Mouse (Mus musculus): ENCODE data around the gene Pex10. TPM values are rescaled to one million over a fixed set of nuclear protein-coding genes. Genes with fewer than 3 reads are reported as not detected.

The Pex10 gene
- polyA plus RNA-seq, 1 experiment from 2014 or later, result 19.7 TPM

DNA sequence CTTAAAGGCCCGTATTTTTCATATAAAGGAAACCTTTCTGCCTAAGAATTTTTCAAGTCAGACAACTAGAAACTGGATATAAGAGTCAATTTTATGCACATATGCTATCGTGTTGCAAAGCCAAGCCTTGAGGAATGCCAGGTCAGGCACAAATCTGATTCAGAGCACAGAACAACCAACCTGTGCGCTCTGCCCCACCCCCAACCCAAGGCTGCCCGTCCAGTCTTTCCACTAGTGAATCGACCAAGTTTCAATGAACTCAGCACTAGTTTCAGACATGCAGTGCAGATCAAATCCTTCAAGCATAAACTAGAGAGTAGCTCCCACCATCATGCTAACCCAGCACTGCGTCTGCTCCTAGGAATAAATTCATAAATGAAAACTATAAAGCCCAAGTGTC lies 12.8 kb downstream of the Pex10 start:
- WGBS, result 71% methylated on average over 6 of the region's 6 CpGs
- Histone ChIP-seq H3K27ac (no peak overlapping the region), H3K9ac (ENCODE audit: low read depth, low read length) (no peak overlapping the region), H3K4me3 (replicated peaks; ENCODE audit: low read depth, low read length) (no peak overlapping the region), H3K27me3 (ENCODE audit: insufficient read depth, low read length) (no peaks in the 10 kb centered on the region), H3K4me1 (replicated peaks; ENCODE audit: insufficient read depth, low read length) (peaks cover 6% of the 10 kb centered on the region; the same call in 1 of the 2 replicates), H3K9me3 (replicated peaks; ENCODE audit: low read length) (no peaks in the 10 kb centered on the region), H3K4me2 (ENCODE audit: low read length) (no peak overlapping the region), H3K36me3 (ENCODE audit: insufficient read depth, low read length) (peaks cover 43% of the 10 kb centered on the region)
- no peak for DNase-seq (ENCODE audit: low spot score)
- ATAC-seq (replicated peaks; ENCODE audit: low FRiP score, low read depth), result no peak
- TF ChIP-seq CTCF (IDR thresholded peaks at IDR 0.05; ENCODE audit: low read depth), result no peak

- peaks cover 17% of the 10 kb centered on the region; the same call in 1 of the 2 replicates for H3K4me1 ChIP-seq (replicated peaks; ENCODE audit: insufficient read depth, low read length)
- no peak for ATAC-seq (replicated peaks; ENCODE audit: low FRiP score, low read depth)
- H3K27ac ChIP-seq, result no peak overlapping the region
- H3K27me3 ChIP-seq (ENCODE audit: insufficient read depth, low read length), result no peaks in the 10 kb centered on the region
- no peak for TF ChIP-seq CTCF (IDR thresholded peaks at IDR 0.05; ENCODE audit: low read depth)
- no peak for DNase-seq (ENCODE audit: low spot score)
- peaks cover 17% of the 10 kb centered on the region for H3K36me3 ChIP-seq (ENCODE audit: insufficient read depth, low read length)
- WGBS, result 85% methylated on average over 4 of the region's 4 CpGs
- H3K4me3 ChIP-seq (replicated peaks; ENCODE audit: low read depth, low read length), result no peak overlapping the region
- H3K9ac ChIP-seq (ENCODE audit: low read depth, low read length), result no peak overlapping the region
- no peak overlapping the region for H3K4me2 ChIP-seq (ENCODE audit: low read length)
- H3K9me3 ChIP-seq (replicated peaks; ENCODE audit: low read length), result no peaks in the 10 kb centered on the region
These were observed 16.7 kb downstream of the Pex10 start for GRCm38 (mm10) chr4:155083553-155083952.

- no peak for ATAC-seq (replicated peaks; ENCODE audit: low FRiP score, low read depth)
- Histone ChIP-seq H3K4me2 (ENCODE audit: low read length) (peak overlapping the region; percentile 85), H3K27ac (no peak overlapping the region), H3K36me3 (ENCODE audit: insufficient read depth, low read length) (peaks cover 18% of the 10 kb centered on the region), H3K9ac (ENCODE audit: low read depth, low read length) (0 out of 2 replicates have a peak overlapping the region, but pooled peaks have one; percentile 5), H3K4me3 (replicated peaks; ENCODE audit: low read depth, low read length) (peak overlapping the region; percentile 98; the same call in 1 of the 2 replicates), H3K4me1 (replicated peaks; ENCODE audit: insufficient read depth, low read length) (peaks cover 17% of the 10 kb centered on the region; the same call in 1 of the 2 replicates), H3K9me3 (replicated peaks; ENCODE audit: low read length) (no peaks in the 10 kb centered on the region), H3K27me3 (ENCODE audit: insufficient read depth, low read length) (no peaks in the 10 kb centered on the region)
- no peak for DNase-seq (ENCODE audit: low spot score)
- WGBS, result 85% methylated on average over 7 of the region's 7 CpGs
- no peak for TF ChIP-seq CTCF (IDR thresholded peaks at IDR 0.05; ENCODE audit: low read depth)
These were observed 17.5 kb downstream of the Pex10 start for GRCm38 (mm10) chr4:155084351-155084750.

DNA sequence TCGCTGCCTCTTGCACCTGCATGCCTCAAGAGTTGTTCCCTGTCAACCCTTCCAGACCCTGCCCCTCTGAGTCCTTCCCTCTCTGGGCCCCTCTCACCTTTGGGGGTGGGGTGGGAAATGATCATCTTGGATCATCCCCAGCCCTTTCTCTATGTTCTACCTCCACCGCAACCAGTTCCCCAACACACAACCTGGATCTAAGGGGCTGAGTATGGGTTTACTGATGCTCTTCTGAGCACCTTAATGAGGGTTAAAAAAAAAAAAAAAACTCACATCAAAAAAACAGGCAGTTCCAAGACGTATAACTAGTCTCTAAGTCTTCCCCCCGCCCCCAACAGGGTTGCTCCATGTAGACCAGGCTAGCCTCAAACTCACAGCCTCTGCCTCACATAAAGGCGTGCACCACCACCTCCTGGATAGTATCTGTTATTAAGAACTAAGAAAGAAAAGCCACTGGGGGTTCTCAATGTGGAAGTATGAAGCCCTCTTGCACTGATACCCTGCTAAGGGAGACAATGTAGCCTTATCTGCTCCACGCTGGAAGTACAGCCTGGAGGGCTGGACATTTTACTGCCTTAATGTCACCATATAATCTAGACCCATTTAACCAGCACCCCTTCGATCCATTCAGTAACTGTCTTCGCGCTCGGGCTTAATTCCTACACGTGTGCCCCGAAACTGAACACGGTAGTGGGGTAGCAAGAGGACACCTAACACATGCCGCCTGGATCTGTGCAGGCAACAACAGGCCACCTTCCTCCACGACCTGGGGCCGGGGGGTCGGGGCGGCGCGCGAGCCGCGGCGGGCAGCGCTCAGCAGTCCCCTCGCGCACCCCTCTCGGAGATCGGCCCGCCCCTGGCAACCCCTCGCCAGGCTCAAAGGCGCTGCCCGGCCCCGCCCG lies 18.6 kb downstream of the Pex10 start:
- Histone ChIP-seq H3K9me3 (replicated peaks; ENCODE audit: low read length) (no peaks in the 10 kb centered on the region), H3K4me3 (replicated peaks; ENCODE audit: low read depth, low read length) (peak overlapping the region; percentile 98), H3K4me1 (replicated peaks; ENCODE audit: insufficient read depth, low read length) (peaks cover 17% of the 10 kb centered on the region; the same call in 1 of the 2 replicates), H3K36me3 (ENCODE audit: insufficient read depth, low read length) (peaks cover 11% of the 10 kb centered on the region; the same call in 1 of the 2 replicates), H3K9ac (ENCODE audit: low read depth, low read length) (peak overlapping the region; percentile 91), H3K4me2 (ENCODE audit: low read length) (peak overlapping the region; percentile 85), H3K27ac (peak overlapping the region; percentile 92), H3K27me3 (ENCODE audit: insufficient read depth, low read length) (no peaks in the 10 kb centered on the region)
- peak; percentile 38 for DNase-seq (ENCODE audit: low spot score)
- WGBS, result 5% methylated on average over 32 of the region's 35 CpGs
- TF ChIP-seq CTCF (IDR thresholded peaks at IDR 0.05; ENCODE audit: low read depth), result no peak
- ATAC-seq (replicated peaks; ENCODE audit: low FRiP score, low read depth), result no peak

DNA sequence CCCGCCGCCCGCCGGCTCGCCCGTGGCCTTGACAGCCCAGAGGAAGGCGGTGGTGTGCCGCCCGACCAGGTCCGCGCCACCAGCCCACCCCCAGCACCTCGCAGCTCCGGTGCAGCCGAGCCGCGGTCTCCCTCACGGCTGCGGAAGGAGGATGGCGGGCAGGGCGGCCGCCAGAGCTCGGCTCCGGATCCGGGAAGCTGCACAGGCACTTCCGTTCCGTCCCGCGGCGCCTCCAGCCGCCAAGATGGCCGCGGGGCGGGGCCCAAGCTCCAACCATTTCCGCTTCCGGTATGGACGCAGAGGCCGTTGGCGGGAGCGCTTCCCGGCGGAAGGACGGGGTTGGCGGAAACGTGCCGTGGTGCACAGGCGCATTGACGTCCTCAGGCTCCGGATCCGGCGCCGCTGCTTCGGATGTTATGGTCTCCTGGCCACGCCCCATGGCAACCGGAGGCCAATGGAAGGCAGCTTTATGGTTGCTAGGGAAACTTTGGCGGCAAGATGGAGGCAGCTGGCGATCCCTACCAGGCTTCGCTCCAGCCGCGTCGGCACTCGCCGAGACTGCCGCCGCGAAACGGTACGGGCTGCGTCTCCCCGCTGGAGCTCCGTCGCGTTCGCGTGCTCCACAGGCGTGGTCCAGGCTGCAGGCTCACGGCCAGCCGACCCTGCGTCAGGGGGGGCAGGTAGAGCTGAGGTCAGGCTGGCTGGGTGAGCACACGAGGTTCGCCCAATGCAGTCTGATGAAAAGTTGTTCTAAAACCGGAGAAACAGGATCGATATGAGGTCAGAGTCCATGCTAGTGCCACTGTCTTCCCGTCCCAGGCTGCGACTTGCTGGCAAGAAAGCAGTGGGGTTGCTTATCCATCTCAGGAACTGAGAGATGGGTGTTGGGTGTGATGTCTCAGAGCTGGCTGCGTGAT lies 19.6 kb downstream of the Pex10 start, which contains the start of the genes Rer1 and Morn1:
Gene Rer1, minus strand, starts transcription at position 275 of the 917 bp plus-strand sequence.
Gene Morn1, plus strand, starts transcription at position 470 of the 917 bp plus-strand sequence.
- Histone ChIP-seq H3K4me3 (replicated peaks; ENCODE audit: low read depth, low read length) (peak within 1 kb of the TSS; percentile 98), H3K27ac (peak within 1 kb of the TSS; percentile 92), H3K36me3 (ENCODE audit: insufficient read depth, low read length) (0 out of 2 replicates have a peak, but pooled peaks cover 8% of the 10 kb centered on the region), H3K4me2 (ENCODE audit: low read length) (peak within 1 kb of the TSS; percentile 85), H3K9ac (ENCODE audit: low read depth, low read length) (peak within 1 kb of the TSS; percentile 91), H3K9me3 (replicated peaks; ENCODE audit: low read length) (no peaks in the 10 kb centered on the region), H3K4me1 (replicated peaks; ENCODE audit: insufficient read depth, low read length) (peaks cover 17% of the 10 kb centered on the region; the same call in 1 of the 2 replicates), H3K27me3 (ENCODE audit: insufficient read depth, low read length) (no peaks in the 10 kb centered on the region)
- DNase-seq (ENCODE audit: low spot score) (peak; percentile 99), ATAC-seq (replicated peaks; ENCODE audit: low FRiP score, low read depth) (peak; percentile 96)
- under 1% methylated on average over 71 of the region's 85 CpGs for whole genome bisulfite sequencing
- no peak for TF ChIP-seq CTCF (IDR thresholded peaks at IDR 0.05; ENCODE audit: low read depth)

All from kidney, postnatal 0 days (tissue).